Mouse (Mus musculus): ENCODE results near the gene Ankrd66. TPM values are rescaled to one million over a fixed set of nuclear protein-coding genes. Genes with fewer than 3 reads are reported as not detected.
"Not testable (repeated sequence)": the region's sequence is repeated elsewhere in the genome, so short reads cannot be mapped to it uniquely, and the experiment has no call there.

The Ankrd66 gene
- polyA plus RNA-seq, 1 experiment = 0.06 TPM

GRCm38 (mm10) chr17:43538767-43539166 lies 4.7 kb downstream of the Ankrd66 start:
- H3K4me1 ChIP-seq (ENCODE audit: control insufficient read depth, insufficient read depth, insufficient read length) = no peaks in the 10 kb centered on the region
- no peaks in the 10 kb centered on the region for H3K36me3 ChIP-seq (ENCODE audit: control insufficient read depth, insufficient read depth, low read length)
- 82% methylated on average over 3 of the region's 3 CpGs for WGBS
- TF ChIP-seq CTCF (IDR thresholded peaks at IDR 0.05; ENCODE audit: extremely low read depth, insufficient read depth, insufficient read length, insufficient replicate concordance) = no peak
- TF ChIP-seq POLR2A (IDR thresholded peaks at IDR 0.05; ENCODE audit: low read depth, low read length) = no peak
- no peak for DNase-seq (ENCODE audit: low read depth in 1 of 2, low spot score in 2 of 2)
- H3K27me3 ChIP-seq (ENCODE audit: control insufficient read depth, insufficient read depth, low read length) = no peaks in the 10 kb centered on the region
- H3K4me3 ChIP-seq (ENCODE audit: extremely low read depth, insufficient read depth, insufficient read length) = no peak overlapping the region
- H3K27ac ChIP-seq (ENCODE audit: insufficient read depth, low read length) = no peak overlapping the region

GRCm38 (mm10) chr17:43536841-43537240 lies 6.6 kb downstream of the Ankrd66 start:
- not testable (repeated sequence) for H3K4me1 ChIP-seq (ENCODE audit: control insufficient read depth, insufficient read depth, insufficient read length); H3K27ac ChIP-seq (ENCODE audit: insufficient read depth, low read length); H3K4me3 ChIP-seq (ENCODE audit: extremely low read depth, insufficient read depth, insufficient read length); DNase-seq (ENCODE audit: low read depth in 1 of 2, low spot score in 2 of 2); H3K27me3 ChIP-seq (ENCODE audit: control insufficient read depth, insufficient read depth, low read length); H3K36me3 ChIP-seq (ENCODE audit: control insufficient read depth, insufficient read depth, low read length)
- 82% methylated on average over 6 of the region's 6 CpGs for WGBS

- no peak for DNase-seq (ENCODE audit: low read depth in 1 of 2, low spot score in 2 of 2)
- Histone ChIP-seq H3K36me3 (ENCODE audit: control insufficient read depth, insufficient read depth, low read length) (no peaks in the 10 kb centered on the region), H3K27me3 (ENCODE audit: control insufficient read depth, insufficient read depth, low read length) (no peaks in the 10 kb centered on the region), H3K4me1 (ENCODE audit: control insufficient read depth, insufficient read depth, insufficient read length) (no peaks in the 10 kb centered on the region), H3K4me3 (ENCODE audit: extremely low read depth, insufficient read depth, insufficient read length) (no peak overlapping the region), H3K27ac (ENCODE audit: insufficient read depth, low read length) (no peak overlapping the region)
- WGBS = 30% methylated on average over 23 of the region's 23 CpGs
- TF ChIP-seq POLR2A (IDR thresholded peaks at IDR 0.05; ENCODE audit: low read depth, low read length) (no peak), CTCF (IDR thresholded peaks at IDR 0.05; ENCODE audit: extremely low read depth, insufficient read depth, insufficient read length, insufficient replicate concordance) (no peak)
These were observed 8.8 kb downstream of the Ankrd66 start for GRCm38 (mm10) chr17:43534362-43535222.

- Histone ChIP-seq H3K27ac (ENCODE audit: insufficient read depth, low read length) (no peak overlapping the region), H3K4me1 (ENCODE audit: control insufficient read depth, insufficient read depth, insufficient read length) (no peaks in the 10 kb centered on the region), H3K27me3 (ENCODE audit: control insufficient read depth, insufficient read depth, low read length) (no peaks in the 10 kb centered on the region), H3K36me3 (ENCODE audit: control insufficient read depth, insufficient read depth, low read length) (no peaks in the 10 kb centered on the region), H3K4me3 (ENCODE audit: extremely low read depth, insufficient read depth, insufficient read length) (no peak overlapping the region)
- whole genome bisulfite sequencing = 86% methylated on average over 4 of the region's 4 CpGs
- DNase-seq (ENCODE audit: low read depth in 1 of 2, low spot score in 2 of 2) = no peak
- TF ChIP-seq CTCF (IDR thresholded peaks at IDR 0.05; ENCODE audit: extremely low read depth, insufficient read depth, insufficient read length, insufficient replicate concordance) (no peak), POLR2A (IDR thresholded peaks at IDR 0.05; ENCODE audit: low read depth, low read length) (no peak)
These were observed 12.2 kb downstream of the Ankrd66 start for GRCm38 (mm10) chr17:43531192-43531591.

GRCm38 (mm10) chr17:43530507-43530906 lies 12.9 kb downstream of the Ankrd66 start:
- no peak overlapping the region for H3K27ac ChIP-seq (ENCODE audit: insufficient read depth, low read length)
- no peak for DNase-seq (ENCODE audit: low read depth in 1 of 2, low spot score in 2 of 2)
- no peaks in the 10 kb centered on the region for H3K27me3 ChIP-seq (ENCODE audit: control insufficient read depth, insufficient read depth, low read length)
- H3K4me1 ChIP-seq (ENCODE audit: control insufficient read depth, insufficient read depth, insufficient read length) = no peaks in the 10 kb centered on the region
- no peak overlapping the region for H3K4me3 ChIP-seq (ENCODE audit: extremely low read depth, insufficient read depth, insufficient read length)
- H3K36me3 ChIP-seq (ENCODE audit: control insufficient read depth, insufficient read depth, low read length) = no peaks in the 10 kb centered on the region
- no peak for TF ChIP-seq POLR2A (IDR thresholded peaks at IDR 0.05; ENCODE audit: low read depth, low read length)
- no peak for TF ChIP-seq CTCF (IDR thresholded peaks at IDR 0.05; ENCODE audit: extremely low read depth, insufficient read depth, insufficient read length, insufficient replicate concordance)
- WGBS = 93% methylated on average over 2 of the region's 2 CpGs

GRCm38 (mm10) chr17:43520166-43520565 lies 23.3 kb downstream of the Ankrd66 start:
- Histone ChIP-seq H3K27ac (ENCODE audit: insufficient read depth, low read length) (no peak overlapping the region), H3K4me1 (ENCODE audit: control insufficient read depth, insufficient read depth, insufficient read length) (no peaks in the 10 kb centered on the region), H3K36me3 (ENCODE audit: control insufficient read depth, insufficient read depth, low read length) (no peaks in the 10 kb centered on the region), H3K27me3 (ENCODE audit: control insufficient read depth, insufficient read depth, low read length) (no peaks in the 10 kb centered on the region), H3K4me3 (ENCODE audit: extremely low read depth, insufficient read depth, insufficient read length) (no peak overlapping the region)
- no peak for DNase-seq (ENCODE audit: low read depth in 1 of 2, low spot score in 2 of 2)
- 31% methylated on average over 3 of the region's 3 CpGs for WGBS
- TF ChIP-seq POLR2A (IDR thresholded peaks at IDR 0.05; ENCODE audit: low read depth, low read length) (no peak), CTCF (IDR thresholded peaks at IDR 0.05; ENCODE audit: extremely low read depth, insufficient read depth, insufficient read length, insufficient replicate concordance) (no peak)

GRCm38 (mm10) chr17:43518644-43519409 lies 24.6 kb downstream of the Ankrd66 start:
- Histone ChIP-seq H3K27me3 (ENCODE audit: control insufficient read depth, insufficient read depth, low read length) (no peaks in the 10 kb centered on the region), H3K4me3 (ENCODE audit: extremely low read depth, insufficient read depth, insufficient read length) (no peak overlapping the region), H3K36me3 (ENCODE audit: control insufficient read depth, insufficient read depth, low read length) (no peaks in the 10 kb centered on the region), H3K4me1 (ENCODE audit: control insufficient read depth, insufficient read depth, insufficient read length) (no peaks in the 10 kb centered on the region), H3K27ac (ENCODE audit: insufficient read depth, low read length) (no peak overlapping the region)
- peak; percentile 27 to 41 for DNase-seq (ENCODE audit: low read depth in 1 of 2, low spot score in 2 of 2)
- WGBS = 31% methylated on average over 18 of the region's 18 CpGs
- TF ChIP-seq POLR2A (IDR thresholded peaks at IDR 0.05; ENCODE audit: low read depth, low read length) (no peak), CTCF (IDR thresholded peaks at IDR 0.05; ENCODE audit: extremely low read depth, insufficient read depth, insufficient read length, insufficient replicate concordance) (peak; percentile 39; the same call in 1 of the 2 replicates)

Data from spleen, adult 2 months (tissue).